Mouse (Mus musculus) mouse embryonic stem cell (cell line): Measurements from ENCODE around the gene Tex14.

Experiments used
- in situ Hi-C, 2 experiments: fragments of 300-500 bp; cut with MboI; formaldehyde crosslinking; loops; 1 replicate in 1 of 2; 3 replicates in 1 of 2; pipeline ENCODE4 v1.14.3; 2019 to 2020; ENCODE audit warnings: low sequenced_read_pairs in 2 of 2, low pct_unique_long_range_greater_than_20kb in 1 of 2, mixed read lengths in 1 of 2; ENCODE audit not compliant: unreplicated experiment in 1 of 2

Gene Tex14

DNA sequence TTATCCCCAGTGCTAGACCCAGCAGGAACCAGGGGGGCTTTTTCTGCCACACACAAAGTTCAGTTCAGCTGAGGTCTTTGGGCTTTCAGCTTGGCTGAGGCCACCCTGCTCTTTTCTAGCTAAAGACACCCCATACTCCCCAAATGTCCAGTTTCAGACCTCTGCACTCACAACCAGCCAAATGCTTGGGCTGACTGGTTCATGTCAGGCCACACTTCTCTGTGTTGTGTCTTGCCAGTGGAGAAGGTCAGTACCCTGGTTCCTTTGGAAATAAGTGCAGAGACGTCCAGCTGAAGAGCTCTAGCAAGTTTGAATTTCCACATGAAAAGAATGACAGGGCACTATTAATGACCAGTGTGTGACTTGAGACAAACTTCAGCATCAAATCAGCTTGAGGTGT, 174.8 kb downstream of the Tex14 start:
- in situ Hi-C loops = no loop called here

DNA sequence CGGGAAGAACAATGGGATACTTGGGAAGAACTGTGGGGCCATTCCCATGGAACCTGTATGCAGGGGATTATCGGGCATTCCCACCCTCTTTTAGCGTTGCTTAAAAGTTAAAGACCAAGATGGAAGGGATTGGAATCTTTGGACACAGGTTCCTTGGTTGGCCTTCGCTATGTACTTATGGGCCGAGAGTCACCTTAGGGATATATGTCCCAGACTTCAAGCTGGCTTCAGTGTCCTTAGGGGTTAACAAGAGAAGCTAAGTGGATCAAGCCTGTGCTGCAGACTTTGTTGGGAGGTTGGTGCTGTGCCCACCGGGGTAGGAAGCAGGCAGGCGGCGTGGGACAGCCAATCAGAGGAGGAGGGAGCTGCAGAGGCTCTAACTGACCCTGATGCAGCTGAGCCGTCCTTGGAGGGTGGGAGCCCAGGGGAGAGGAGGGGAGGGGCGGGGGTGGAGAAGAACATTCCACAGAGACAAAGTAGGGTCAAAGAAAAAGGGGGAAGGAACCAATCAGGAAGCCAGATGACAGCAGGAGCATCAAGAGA, 175.7 kb downstream of the Tex14 start:
- in situ Hi-C loops = no loop called here

GRCm38 (mm10) chr11:87581161-87581865, 176.4 kb downstream of the Tex14 start:
- in situ Hi-C loops = no loop called here

GRCm38 (mm10) chr11:87581933-87582710, 177.3 kb downstream of the Tex14 start:
- in situ Hi-C loops = no loop called here

DNA sequence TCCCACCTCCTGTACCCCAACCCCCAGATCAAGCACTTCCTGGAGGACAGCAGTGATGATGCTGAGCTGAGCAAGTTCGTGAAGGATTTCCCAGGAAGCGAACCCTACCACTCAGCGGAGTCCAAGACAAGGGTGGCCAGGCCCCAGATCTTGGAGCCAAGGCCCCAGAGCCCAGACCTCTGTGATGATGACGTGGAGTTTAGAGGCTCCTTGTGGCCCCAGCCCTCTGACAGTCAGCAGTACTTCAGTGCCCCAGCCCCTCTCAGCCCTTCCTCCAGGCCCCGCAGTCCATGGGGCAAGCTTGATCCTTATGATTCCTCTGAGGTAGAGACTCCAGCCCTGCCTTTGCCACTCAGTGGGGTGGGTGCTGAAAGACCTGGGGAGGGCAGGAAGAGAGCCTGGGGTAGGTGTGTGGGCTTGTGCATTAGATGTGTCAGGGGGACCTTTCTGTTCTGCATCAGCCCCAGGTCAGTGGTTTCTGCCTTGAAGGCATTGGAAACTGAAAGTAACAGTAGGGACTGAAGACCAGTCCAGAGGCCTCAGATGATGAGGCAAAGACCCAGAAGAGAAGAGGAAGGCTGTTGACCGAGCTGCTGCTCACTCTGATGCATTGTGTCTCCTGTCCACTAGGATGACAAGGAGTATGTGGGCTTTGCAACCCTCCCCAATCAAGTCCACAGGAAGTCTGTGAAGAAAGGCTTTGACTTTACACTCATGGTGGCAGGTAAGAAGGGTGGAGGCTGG, 178.6 kb downstream of the Tex14 start:
- in situ Hi-C loops = no loop called here

DNA sequence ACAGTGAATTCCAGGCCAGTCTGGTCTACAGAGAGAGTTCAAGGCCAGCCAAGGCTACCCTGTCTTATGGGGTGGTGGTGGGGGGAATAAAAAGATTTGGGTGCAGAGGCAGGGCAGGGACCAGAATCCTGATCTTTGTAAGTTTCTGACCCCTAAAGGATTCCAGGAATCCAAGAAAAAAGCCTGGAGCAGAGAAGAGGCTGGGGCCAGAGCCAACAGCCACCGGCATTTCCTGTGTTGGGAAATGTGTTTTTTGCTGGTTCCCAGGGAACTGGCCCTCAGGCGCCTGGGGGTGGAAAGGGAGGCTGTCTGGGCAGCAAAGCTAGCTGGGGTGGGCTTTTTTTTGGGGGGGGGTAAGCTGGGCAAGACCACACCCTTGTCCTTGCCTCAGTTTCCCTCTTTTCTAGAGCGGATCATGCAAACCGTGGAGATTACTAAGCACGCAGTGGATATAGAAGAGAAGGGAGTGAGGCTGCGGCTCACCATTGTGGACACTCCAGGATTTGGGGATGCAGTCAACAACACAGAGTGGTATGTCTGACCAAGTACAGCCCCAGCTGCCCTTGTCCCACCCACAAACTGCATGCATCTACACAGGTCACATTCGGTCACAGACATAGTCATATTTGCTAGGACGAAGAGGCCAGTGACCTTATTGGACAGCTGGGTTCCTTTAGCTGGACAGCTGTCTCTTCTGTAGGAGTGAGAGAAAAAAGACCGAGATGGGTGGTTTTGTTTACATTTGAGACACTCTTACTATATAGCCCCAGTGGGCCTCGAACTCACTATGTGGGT, 180.0 kb downstream of the Tex14 start:
- in situ Hi-C loops = no loop called here

DNA sequence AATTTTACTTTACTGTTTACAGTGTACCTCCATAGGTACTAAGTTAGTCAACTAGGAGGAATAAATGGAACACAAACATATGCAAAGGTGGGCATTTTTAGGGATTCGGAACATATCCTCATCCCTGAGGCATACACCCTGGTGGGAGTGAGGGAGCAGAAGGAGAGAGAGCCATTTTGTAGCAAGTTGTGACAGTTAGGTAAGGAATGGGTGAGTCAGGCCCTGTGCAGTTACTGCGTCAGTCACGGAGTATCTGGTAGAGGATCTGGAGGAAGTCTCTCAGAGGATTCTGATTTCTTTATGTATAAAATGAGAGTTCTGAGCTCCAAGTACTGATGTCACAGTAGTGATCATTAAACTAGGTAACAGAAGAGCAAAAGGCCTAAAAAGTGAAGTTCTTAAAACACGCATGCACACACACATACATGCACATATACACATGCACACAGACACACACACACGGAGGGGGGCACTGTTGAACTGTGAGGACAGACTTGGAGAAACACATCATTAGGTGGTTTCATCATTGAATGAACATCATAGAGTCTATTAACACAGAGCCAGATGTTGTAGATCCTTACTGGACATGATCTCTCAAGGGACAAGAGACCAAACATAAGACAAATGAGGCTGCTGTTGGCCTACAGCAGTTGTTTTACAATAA, 182.5 kb downstream of the Tex14 start:
- in situ Hi-C loops = no loop called here

GRCm38 (mm10) chr11:87589605-87590004, 184.7 kb downstream of the Tex14 start:
- in situ Hi-C loops = no loop called here

DNA sequence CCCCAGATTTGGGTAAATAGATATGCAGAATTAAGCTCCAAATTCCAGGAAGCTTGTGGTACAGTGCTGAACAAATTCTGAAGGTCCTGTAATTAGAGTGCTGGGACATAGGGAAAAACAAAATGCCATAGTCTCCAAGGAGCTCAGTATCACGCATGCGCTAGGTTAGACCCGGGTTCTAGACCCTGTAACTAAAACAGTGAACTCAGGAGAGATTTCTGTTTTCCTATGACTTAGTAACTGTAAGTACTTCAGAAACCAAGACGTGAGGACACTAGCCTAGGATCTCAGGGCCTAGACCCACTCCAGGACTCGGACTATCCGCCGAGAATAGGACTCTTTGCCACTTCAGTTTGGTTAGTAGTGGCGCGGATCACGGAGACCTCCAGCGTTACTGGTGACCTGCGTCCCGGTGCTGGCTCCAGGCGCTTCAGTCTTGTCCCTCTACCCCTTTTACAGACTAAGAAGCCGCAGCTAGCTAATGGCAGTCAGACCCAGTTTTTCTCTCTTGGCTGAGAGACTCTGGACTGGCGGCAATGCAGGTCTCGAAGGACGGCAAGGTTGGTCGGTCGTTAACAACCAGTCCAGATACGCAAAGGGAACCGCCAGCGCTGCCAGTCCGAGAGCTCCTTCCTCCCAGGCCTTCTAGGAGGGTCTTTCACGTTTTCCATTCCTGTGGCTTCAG, 186.1 kb downstream of the Tex14 start:
- in situ Hi-C loops = no loop called here

DNA sequence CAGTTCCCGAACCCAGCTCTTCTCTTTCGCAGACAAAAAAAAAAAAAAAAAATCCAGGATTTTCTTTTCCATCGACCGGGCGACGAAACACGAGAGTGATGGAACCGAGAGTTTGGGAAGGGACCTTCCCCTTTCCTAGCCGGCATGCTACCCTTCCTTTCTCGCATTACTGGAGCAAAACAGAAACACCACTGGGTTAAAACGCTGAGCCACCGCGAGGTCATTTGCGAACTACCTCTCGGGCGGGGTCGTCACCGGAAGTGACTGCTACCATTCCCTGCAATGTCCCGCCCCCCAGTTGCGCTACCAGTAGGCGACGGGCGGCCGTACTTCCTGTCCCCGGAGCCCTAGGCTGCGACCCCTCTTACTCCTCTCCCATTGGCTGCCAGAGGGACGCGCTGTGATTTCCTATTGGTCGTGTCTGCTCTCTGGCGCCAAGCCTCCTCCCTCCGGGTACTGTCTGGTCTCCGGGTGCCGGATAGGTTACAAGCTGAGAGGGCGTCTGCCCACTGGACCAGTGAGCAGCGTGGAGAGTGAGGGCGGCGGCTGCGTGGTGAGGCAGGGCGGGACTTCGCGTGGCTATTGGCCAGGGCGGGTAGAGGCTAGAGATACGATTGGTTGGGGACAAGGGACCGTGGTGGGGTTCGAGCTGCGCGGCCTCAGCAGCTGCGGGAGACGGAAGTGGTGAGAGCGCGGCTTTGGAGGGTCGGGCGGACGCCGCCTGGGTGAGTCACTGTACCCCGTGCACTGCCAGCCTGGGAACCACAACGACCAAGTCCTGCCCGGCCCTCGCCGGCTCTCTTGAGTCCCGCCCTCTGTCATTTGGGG, 186.9 kb downstream of the Tex14 start, which contains the start of gene Mtmr4:
Gene Mtmr4 (plus strand): TSS at position 637 of the 828 bp plus-strand sequence.
- in situ Hi-C loops = no loop called here

- in situ Hi-C loops = no loop called here
Measured at GRCm38 (mm10) chr11:87592354-87592695, 187.5 kb downstream of the Tex14 start.

GRCm38 (mm10) chr11:87592713-87593598, 188.1 kb downstream of the Tex14 start:
- in situ Hi-C loops = no loop called here

- in situ Hi-C loops = no loop called here
Measured at GRCm38 (mm10) chr11:87595327-87595841, 190.5 kb downstream of the Tex14 start.

- in situ Hi-C loops = no loop called here
Measured at GRCm38 (mm10) chr11:87595976-87596375, 191.1 kb downstream of the Tex14 start.

- in situ Hi-C loops = no loop called here
Measured at GRCm38 (mm10) chr11:87596492-87596891, 191.6 kb downstream of the Tex14 start.
